Mouse (Mus musculus) thymus, adult 2 months (tissue): ENCODE data around the gene Slco3a1. TPM values are rescaled to one million over a fixed set of nuclear protein-coding genes. Genes with fewer than 3 reads are reported as not detected.
"Not testable (repeated sequence)": the region's sequence is repeated elsewhere in the genome, so short reads cannot be mapped to it uniquely, and the experiment has no call there.

Experiments used
- DNase-seq: peaks from one replicate; pipeline ENCODE4 v3.0.0; 2021
- H3K27ac ChIP-seq: fragments of 200-500 bp; 2 replicates; pipeline ENCODE4 v1.5.1; 2012; ENCODE audit warnings: low read length, control low read depth; ENCODE audit not compliant: control insufficient read depth, insufficient read depth
- H3K27me3 ChIP-seq: fragments of 200-500 bp; 2 replicates; pipeline ENCODE4 v1.6.1; 2012; ENCODE audit warnings: mild to moderate bottlenecking, low read length, moderate library complexity, mixed read lengths; ENCODE audit not compliant: control insufficient read depth, insufficient read depth
- H3K36me3 ChIP-seq: fragments of 200-500 bp; 2 replicates; pipeline ENCODE4 v1.6.1; 2012; ENCODE audit warnings: mild to moderate bottlenecking, low read length, moderate library complexity; ENCODE audit not compliant: control insufficient read depth, insufficient read depth
- H3K4me1 ChIP-seq: fragments of 200-500 bp; replicated peaks from 2 replicates; pipeline ENCODE4 v1.6.1; 2012; ENCODE audit warnings: low read length; ENCODE audit not compliant: control insufficient read depth, insufficient read depth
- H3K4me3 ChIP-seq: fragments of 200-500 bp; 2 replicates; pipeline ENCODE4 v1.5.1; 2012; ENCODE audit warnings: mild to moderate bottlenecking, low read length, control low read depth, moderate library complexity; ENCODE audit not compliant: control insufficient read depth, insufficient read depth
- CTCF ChIP-seq: fragments of 200-500 bp; IDR thresholded peaks from 2 replicates; pipeline ENCODE4 v1.5.1; 2012; ENCODE audit warnings: mild to moderate bottlenecking, control low read depth, low read length, moderate library complexity, borderline replicate concordance; ENCODE audit not compliant: control insufficient read depth, poor library complexity, insufficient read depth; ENCODE audit errors: extremely low read depth
- POLR2A ChIP-seq: fragments of 200-500 bp; IDR thresholded peaks from 2 replicates; pipeline ENCODE4 v1.6.1; 2012; ENCODE audit warnings: mild to moderate bottlenecking, low read length, control low read depth, moderate library complexity; ENCODE audit not compliant: control insufficient read depth, poor library complexity, insufficient read depth; ENCODE audit errors: extremely low read depth
- WGBS: fragments of 180-500 bp; shearing (Covaris S2); methylation state at CpG from one replicate; pipeline ENCODE4 v1.1.7; 2018; 5-methylcytosine and 5-hydroxymethylcytosine counted together
- polyA plus RNA-seq: library from polyadenylated mRNA; depleted of rRNA; stranded (reverse); fragments of >200 nt; gene quantifications from 2 replicates; pipeline ENCODE4 v1.2.3, GENCODE M21; 2012

Slco3a1 gene
- polyA plus RNA-seq, 1 experiment: 86.0 TPM

- TF ChIP-seq POLR2A (no peak), CTCF (no peak)
Observed at GRCm38 (mm10) chr7:74419706-74420105, 134.9 kb downstream of the Slco3a1 start.

GRCm38 (mm10) chr7:74417009-74417408 is 137.6 kb downstream of the Slco3a1 start:
- Histone ChIP-seq H3K4me3 (no peak overlapping the region), H3K27me3 (no peaks in the 10 kb centered on the region), H3K4me1 (0 out of 2 replicates have a peak, but pooled peaks cover 1% of the 10 kb centered on the region), H3K27ac (no peak overlapping the region), H3K36me3 (no peaks in the 10 kb centered on the region)
- no peak for DNase-seq
- WGBS: 94% methylated on average over 6 of the region's 6 CpGs
- no peak for TF ChIP-seq POLR2A
- TF ChIP-seq CTCF: no peak

More at GRCm38 (mm10) chr7:74419706-74420105, 134.9 kb downstream of the Slco3a1 start:
- 97% methylated on average over 4 of the region's 4 CpGs for WGBS
- H3K4me3 ChIP-seq: no peak overlapping the region
- no peaks in the 10 kb centered on the region for H3K27me3 ChIP-seq
- no peak for DNase-seq
- no peaks in the 10 kb centered on the region for H3K36me3 ChIP-seq
- H3K27ac ChIP-seq: no peak overlapping the region
- H3K4me1 ChIP-seq: peaks cover 6% of the 10 kb centered on the region; the same call in 1 of the 2 replicates

- 96% methylated on average over 6 of the region's 6 CpGs for WGBS
- Histone ChIP-seq H3K4me1 (no peaks in the 10 kb centered on the region), H3K4me3 (no peak overlapping the region), H3K36me3 (no peaks in the 10 kb centered on the region), H3K27ac (no peak overlapping the region), H3K27me3 (no peaks in the 10 kb centered on the region)
- no peak for DNase-seq
- TF ChIP-seq POLR2A (no peak), CTCF (no peak)
Observed at GRCm38 (mm10) chr7:74415241-74415640, 139.3 kb downstream of the Slco3a1 start.

GRCm38 (mm10) chr7:74413738-74414716 is 140.6 kb downstream of the Slco3a1 start:
- Histone ChIP-seq H3K4me1 (no peaks in the 10 kb centered on the region), H3K27ac (no peak overlapping the region)

GRCm38 (mm10) chr7:74408601-74409323 is 145.8 kb downstream of the Slco3a1 start:
- Histone ChIP-seq H3K27me3 (no peaks in the 10 kb centered on the region), H3K4me1 (no peaks in the 10 kb centered on the region), H3K27ac (no peak overlapping the region), H3K4me3 (no peak overlapping the region), H3K36me3 (no peaks in the 10 kb centered on the region)
- TF ChIP-seq POLR2A: no peak
- no peak for TF ChIP-seq CTCF
- WGBS: 88% methylated on average over 13 of the region's 13 CpGs
- DNase-seq: no peak

More at GRCm38 (mm10) chr7:74413738-74414716, 140.6 kb downstream of the Slco3a1 start:
- WGBS: 95% methylated on average over 9 of the region's 9 CpGs
- no peak for TF ChIP-seq CTCF
- TF ChIP-seq POLR2A: no peak
- no peak overlapping the region for H3K4me3 ChIP-seq
- DNase-seq: no peak
- no peaks in the 10 kb centered on the region for H3K36me3 ChIP-seq
- H3K27me3 ChIP-seq: no peaks in the 10 kb centered on the region

GRCm38 (mm10) chr7:74407851-74408250 is 146.7 kb downstream of the Slco3a1 start:
- not testable (repeated sequence) for H3K27ac ChIP-seq, DNase-seq, H3K4me1 ChIP-seq, H3K4me3 ChIP-seq, H3K27me3 ChIP-seq, H3K36me3 ChIP-seq
